In genomic region chr14:18530496-18530895, GRCm38 (mm10) we compare ENCODE assay signal across 21 mouse cellular contexts.
"Had no signal": no experiment of that assay in that cellular context is flagged by ENCODE, and none has a peak within 500 bp of the region (broad histone marks: within the 10 kb centered on the region; RNA-seq: fewer than 3 reads in every experiment).

No protein-coding gene starts in this region.

- H3K4me1 ChIP-seq: limb, embryonic 12.5 days; liver, embryonic 12.5 days; liver, embryonic 15.5 days; midbrain, embryonic 12.5 days; midbrain, embryonic 15.5 days; neural tube, embryonic 12.5 days; neural tube, embryonic 15.5 days had no signal

- H3K9ac ChIP-seq: limb, embryonic 12.5 days; liver, embryonic 12.5 days; liver, embryonic 15.5 days; midbrain, embryonic 12.5 days; midbrain, embryonic 15.5 days; neural tube, embryonic 12.5 days; neural tube, embryonic 15.5 days had no signal

- H3K9me3 ChIP-seq: limb, embryonic 12.5 days; liver, embryonic 12.5 days; liver, embryonic 15.5 days; midbrain, embryonic 12.5 days; midbrain, embryonic 15.5 days; neural tube, embryonic 12.5 days had no signal

- H3K4me2 ChIP-seq: limb, embryonic 12.5 days; liver, embryonic 12.5 days; liver, embryonic 15.5 days; midbrain, embryonic 12.5 days; midbrain, embryonic 15.5 days; neural tube, embryonic 12.5 days; neural tube, embryonic 15.5 days had no signal

- H3K4me3 ChIP-seq: layer of hippocampus, adult 2 months; limb, embryonic 12.5 days; liver, embryonic 12.5 days; liver, embryonic 15.5 days; midbrain, embryonic 12.5 days; midbrain, embryonic 15.5 days; neural tube, embryonic 12.5 days; neural tube, embryonic 15.5 days had no signal

- H3K36me3 ChIP-seq: limb, embryonic 12.5 days; liver, embryonic 12.5 days; liver, embryonic 15.5 days; midbrain, embryonic 12.5 days; midbrain, embryonic 15.5 days; neural tube, embryonic 12.5 days; neural tube, embryonic 15.5 days had no signal

- H3K27me3 ChIP-seq: limb, embryonic 12.5 days; liver, embryonic 12.5 days; liver, embryonic 15.5 days; midbrain, embryonic 12.5 days; midbrain, embryonic 15.5 days; neural tube, embryonic 12.5 days; neural tube, embryonic 15.5 days had no signal

- H3K27ac ChIP-seq: kidney, postnatal 0 days; layer of hippocampus, adult 2 months; limb, embryonic 12.5 days; liver, embryonic 12.5 days; liver, embryonic 15.5 days; macrophage; midbrain, embryonic 12.5 days; midbrain, embryonic 15.5 days; neural tube, embryonic 12.5 days; neural tube, embryonic 15.5 days; stomach, postnatal 0 days had no signal

- DNase-seq: kidney, postnatal 25 days; layer of hippocampus, adult 9-11 months; liver; lung, adult 2 months; right cerebral cortex, adult 18-20 months; right cerebral cortex, postnatal 14 days; right cerebral cortex, postnatal 4 days; thymus, adult 2 months; thymus, postnatal 14 days; thymus, postnatal 4 days had no signal

- ATAC-seq: liver, embryonic 12.5 days; midbrain, embryonic 15.5 days had no signal
